Mouse (Mus musculus): ENCODE measurements at regions not wholly inside any gene's neighbourhood (a gene's known extent, or its start where the extent isn't known, plus 50 kb on each side); places are given as distances from the start of the nearest gene placed in this dataset.

DNA sequence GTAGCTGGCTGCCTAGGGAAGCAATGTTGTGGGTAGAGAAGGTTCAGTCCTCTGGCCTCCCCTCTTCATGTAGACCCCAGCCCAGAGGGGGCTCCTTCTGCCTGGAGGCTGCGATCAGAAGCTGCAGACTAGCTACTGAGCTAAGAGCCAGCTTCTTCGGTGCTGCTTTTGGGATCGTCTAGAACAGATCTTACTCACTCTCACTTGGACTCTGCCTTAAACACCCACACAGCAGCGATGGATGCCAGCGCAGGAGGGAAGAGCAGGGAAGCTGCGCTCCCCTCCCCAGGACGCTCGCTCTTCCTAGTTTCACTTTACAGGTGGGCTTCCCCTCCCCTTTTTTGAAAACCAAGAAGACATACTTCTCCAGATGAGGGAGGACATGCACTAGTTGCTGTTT, 66.0 kb upstream of the Arhgap21 start:
- no peak overlapping the region for H3K27ac ChIP-seq (ENCODE audit: low read depth, low read length)
- no peaks in the 10 kb centered on the region for H3K9me3 ChIP-seq (ENCODE audit: control insufficient read depth, low read length)
- H3K4me3 ChIP-seq (ENCODE audit: low read depth, low read length), result no peak overlapping the region
- H3K4me1 ChIP-seq (ENCODE audit: control insufficient read depth, insufficient read depth, low read length), result peaks cover 4% of the 10 kb centered on the region; the same call in 1 of the 2 replicates
- ATAC-seq (ENCODE audit: low FRiP score) (no peak), DNase-seq (ENCODE audit: low spot score, missing footprints) (no peak)
- H3K36me3 ChIP-seq (ENCODE audit: control insufficient read depth, insufficient read depth, low read length), result no peaks in the 10 kb centered on the region
- no peak overlapping the region; the same call in 1 of the 2 replicates for H3K9ac ChIP-seq (ENCODE audit: low read length)
- no peaks in the 10 kb centered on the region for H3K27me3 ChIP-seq (ENCODE audit: control insufficient read depth, insufficient read depth, low read length)
- no peak overlapping the region for H3K4me2 ChIP-seq
- 49% methylated on average over 8 of the region's 8 CpGs for whole genome bisulfite sequencing

DNA sequence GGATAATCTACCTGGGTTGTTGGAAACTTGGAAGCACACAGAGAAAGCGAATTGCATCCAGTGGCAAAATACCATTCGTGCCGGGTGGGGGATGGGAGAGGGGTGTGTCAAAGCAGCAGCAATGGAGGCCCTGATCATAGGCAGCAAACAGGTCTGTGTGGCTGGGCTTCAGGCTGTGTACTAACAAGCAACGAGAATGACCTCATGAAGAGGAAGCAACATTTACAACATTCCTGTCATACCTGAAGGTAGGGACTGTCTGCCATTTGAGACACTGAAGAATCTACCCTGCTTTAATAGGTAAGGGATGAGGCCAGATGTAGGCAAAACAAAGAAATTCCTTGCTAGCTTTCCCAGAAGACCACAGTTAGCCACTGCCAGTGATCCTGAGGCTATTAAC, 62.0 kb upstream of the Arhgap21 start:
- Histone ChIP-seq H3K4me3 (ENCODE audit: low read depth, low read length) (no peak overlapping the region), H3K27ac (ENCODE audit: low read depth, low read length) (no peak overlapping the region), H3K9me3 (ENCODE audit: control insufficient read depth, low read length) (no peaks in the 10 kb centered on the region), H3K4me1 (ENCODE audit: control insufficient read depth, insufficient read depth, low read length) (no peaks in the 10 kb centered on the region), H3K36me3 (ENCODE audit: control insufficient read depth, insufficient read depth, low read length) (no peaks in the 10 kb centered on the region), H3K9ac (ENCODE audit: low read length) (no peak overlapping the region), H3K4me2 (no peak overlapping the region), H3K27me3 (ENCODE audit: control insufficient read depth, insufficient read depth, low read length) (no peaks in the 10 kb centered on the region)
- DNase-seq (ENCODE audit: low spot score, missing footprints), result no peak
- no peak for ATAC-seq (ENCODE audit: low FRiP score)
- WGBS, result 67% methylated on average over 4 of the region's 4 CpGs

DNA sequence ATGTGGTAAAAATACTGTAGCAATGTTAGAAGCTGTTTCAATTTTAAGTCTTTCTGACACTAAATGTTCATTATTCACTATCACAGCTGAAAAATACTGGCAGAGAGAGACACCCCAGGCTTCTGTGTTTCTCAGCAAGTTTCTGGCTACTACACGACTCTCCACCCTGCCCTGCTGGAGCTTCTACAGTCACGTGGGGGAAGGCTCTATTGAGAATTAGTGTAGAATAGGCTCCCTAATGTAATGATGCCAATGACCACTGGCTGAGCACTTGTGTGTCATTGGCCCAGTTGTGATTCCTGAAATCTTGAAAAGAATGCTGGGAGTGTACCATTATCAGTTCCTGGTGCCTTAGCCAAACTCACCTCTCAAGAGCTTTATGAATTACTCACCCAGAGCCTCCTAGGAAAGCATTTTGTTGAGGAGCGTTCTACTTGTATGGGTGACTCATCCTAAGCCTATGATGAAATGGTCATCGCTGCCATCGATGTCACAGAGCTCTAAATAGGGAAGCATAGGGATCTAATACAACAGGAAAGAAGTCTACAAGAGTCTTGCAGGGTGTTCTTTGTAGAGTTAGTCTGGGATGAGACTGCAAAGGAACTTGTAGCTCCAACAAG, 60.8 kb upstream of the Arhgap21 start:
- H3K4me2 ChIP-seq, result no peak overlapping the region
- no peaks in the 10 kb centered on the region for H3K9me3 ChIP-seq (ENCODE audit: control insufficient read depth, low read length)
- DNase-seq (ENCODE audit: low spot score, missing footprints), result no peak
- WGBS, result 82% methylated on average over 5 of the region's 5 CpGs
- H3K27me3 ChIP-seq (ENCODE audit: control insufficient read depth, insufficient read depth, low read length), result no peaks in the 10 kb centered on the region
- no peak for ATAC-seq (ENCODE audit: low FRiP score)
- no peak overlapping the region for H3K4me3 ChIP-seq (ENCODE audit: low read depth, low read length)
- no peaks in the 10 kb centered on the region for H3K4me1 ChIP-seq (ENCODE audit: control insufficient read depth, insufficient read depth, low read length)
- H3K36me3 ChIP-seq (ENCODE audit: control insufficient read depth, insufficient read depth, low read length), result no peaks in the 10 kb centered on the region
- H3K9ac ChIP-seq (ENCODE audit: low read length), result no peak overlapping the region
- no peak overlapping the region for H3K27ac ChIP-seq (ENCODE audit: low read depth, low read length)

DNA sequence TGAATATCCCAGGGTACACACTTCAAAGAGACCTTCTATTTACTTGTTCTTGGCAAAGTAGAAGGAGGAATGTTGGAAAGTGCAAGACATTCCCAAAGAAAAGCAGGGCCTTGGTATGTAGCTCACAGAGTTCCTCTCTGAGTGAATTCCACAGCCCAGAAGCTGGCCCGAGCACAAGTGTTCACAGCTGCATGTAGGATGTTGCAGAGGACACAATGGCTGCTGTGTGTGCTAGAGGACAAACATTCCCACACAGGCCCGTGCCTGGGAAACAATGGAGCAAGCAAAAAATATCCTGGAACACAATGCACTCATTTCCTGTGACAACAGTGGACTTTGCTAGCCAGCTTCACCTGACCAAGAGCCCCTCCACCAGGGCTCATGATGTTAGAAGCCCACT, 59.9 kb upstream of the Arhgap21 start:
- DNase-seq (ENCODE audit: low spot score, missing footprints), result no peak
- Histone ChIP-seq H3K27ac (ENCODE audit: low read depth, low read length) (no peak overlapping the region), H3K36me3 (ENCODE audit: control insufficient read depth, insufficient read depth, low read length) (no peaks in the 10 kb centered on the region), H3K4me2 (no peak overlapping the region), H3K4me3 (ENCODE audit: low read depth, low read length) (no peak overlapping the region), H3K9ac (ENCODE audit: low read length) (no peak overlapping the region), H3K27me3 (ENCODE audit: control insufficient read depth, insufficient read depth, low read length) (no peaks in the 10 kb centered on the region), H3K4me1 (ENCODE audit: control insufficient read depth, insufficient read depth, low read length) (no peaks in the 10 kb centered on the region), H3K9me3 (ENCODE audit: control insufficient read depth, low read length) (no peaks in the 10 kb centered on the region)
- ATAC-seq (ENCODE audit: low FRiP score), result no peak
- WGBS, result 54% methylated on average over 2 of the region's 2 CpGs

DNA sequence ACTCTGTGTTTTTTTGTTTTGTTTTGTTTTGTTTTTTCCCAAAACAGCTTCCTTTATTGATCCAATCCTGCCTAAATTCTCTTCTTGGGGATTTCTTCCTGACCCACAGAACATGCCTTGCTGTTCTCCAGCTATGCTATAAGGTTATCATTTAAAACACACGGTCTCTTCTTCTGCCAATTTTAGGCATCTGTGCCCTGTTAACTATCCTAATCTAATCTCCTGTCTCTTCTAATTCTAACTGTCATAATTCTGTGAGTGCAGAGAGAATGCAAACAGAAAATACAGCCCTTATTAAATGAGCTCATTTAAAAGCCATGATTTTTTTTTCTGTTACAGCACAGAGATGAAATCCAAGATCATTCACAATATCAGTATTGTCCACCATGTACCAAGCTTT, 49.9 kb upstream of the Arhgap21 start:
- Histone ChIP-seq H3K4me2 (no peak overlapping the region), H3K9ac (ENCODE audit: low read length) (no peak overlapping the region), H3K9me3 (ENCODE audit: control insufficient read depth, low read length) (no peaks in the 10 kb centered on the region), H3K4me3 (ENCODE audit: low read depth, low read length) (no peak overlapping the region), H3K36me3 (ENCODE audit: control insufficient read depth, insufficient read depth, low read length) (no peaks in the 10 kb centered on the region), H3K27ac (ENCODE audit: low read depth, low read length) (no peak overlapping the region), H3K4me1 (ENCODE audit: control insufficient read depth, insufficient read depth, low read length) (no peaks in the 10 kb centered on the region), H3K27me3 (ENCODE audit: control insufficient read depth, insufficient read depth, low read length) (no peaks in the 10 kb centered on the region)
- ATAC-seq (ENCODE audit: low FRiP score), result no peak
- DNase-seq (ENCODE audit: low spot score, missing footprints), result no peak
- 82% methylated on average over 1 of the region's 1 CpGs for WGBS
